Mouse (Mus musculus): ENCODE data around the gene Eed. TPM values are rescaled to one million over a fixed set of nuclear protein-coding genes. Genes with fewer than 3 reads are reported as not detected.
A peak's percentile ranks its signal among the peaks of the same experiment; 100 is the strongest.

The Eed gene
- total RNA-seq, 2 experiments from 2014 or later = 37.9 to 39.3 TPM

DNA sequence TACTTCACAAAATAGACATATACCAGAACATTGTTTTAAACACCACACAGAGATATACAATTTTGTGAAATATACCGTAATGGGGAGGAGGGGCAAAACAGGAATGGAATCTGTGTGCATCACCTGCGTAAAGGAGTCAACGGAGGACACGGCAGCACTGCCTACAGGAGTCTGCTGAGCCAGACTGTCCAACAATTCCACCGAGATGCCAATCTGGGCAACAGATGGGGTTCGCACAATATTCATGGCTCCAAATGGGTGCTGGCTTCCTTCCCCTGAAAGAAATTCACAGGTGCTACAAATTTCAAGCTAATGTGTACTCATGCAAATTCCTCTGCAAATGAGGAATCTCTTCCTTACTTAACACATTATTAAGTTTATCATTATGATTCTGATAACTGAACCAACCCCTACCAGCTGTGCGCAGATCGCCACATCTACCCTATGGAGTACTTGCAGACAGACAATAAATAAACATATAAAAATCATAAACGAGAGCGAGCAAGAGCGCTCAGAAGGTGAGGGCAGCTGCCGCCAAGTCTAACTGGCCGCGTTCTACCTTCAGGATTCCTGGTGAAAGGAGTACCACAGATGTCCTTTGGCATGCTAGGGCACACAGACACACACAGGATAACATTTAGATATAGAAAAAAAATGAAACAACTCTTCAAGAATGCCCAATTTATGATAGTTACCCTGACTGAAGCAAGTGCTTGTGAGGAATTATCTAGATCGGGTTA lies 57.2 kb downstream of the Eed start:
- DNase-seq = no peak
- no peak for TF ChIP-seq CTCF (IDR thresholded peaks at IDR 0.05)
- H3K27ac ChIP-seq = no peak overlapping the region
- intact Hi-C loops (cut with DNase I) = no loop called here
- no peak overlapping the region for H3K4me3 ChIP-seq

DNA sequence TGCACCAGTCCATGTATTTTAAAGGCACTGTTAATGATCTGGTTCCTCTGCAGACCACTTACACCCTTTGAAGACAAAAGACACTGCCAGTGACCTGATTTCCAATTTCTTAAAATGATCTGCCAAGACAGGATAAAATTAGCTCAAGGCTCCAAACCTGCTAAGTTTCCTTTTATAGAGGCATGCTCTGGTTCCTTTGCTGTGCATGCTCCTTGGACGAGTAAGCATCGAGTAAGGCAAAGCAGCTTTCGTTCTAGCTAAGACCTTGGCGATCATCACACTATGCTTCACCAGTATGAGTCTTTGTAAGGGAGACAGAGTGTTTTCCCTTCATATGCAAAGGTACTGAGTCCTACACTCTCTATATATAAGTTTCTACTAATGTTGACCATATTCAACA lies 63.0 kb downstream of the Eed start:
- Histone ChIP-seq H3K27ac (peak overlapping the region; percentile 84), H3K4me3 (peak overlapping the region; percentile 20; the same call in 1 of the 2 replicates)
- no peak for TF ChIP-seq CTCF (IDR thresholded peaks at IDR 0.05)
- no peak for DNase-seq
- intact Hi-C loops (cut with DNase I) = no loop called here

DNA sequence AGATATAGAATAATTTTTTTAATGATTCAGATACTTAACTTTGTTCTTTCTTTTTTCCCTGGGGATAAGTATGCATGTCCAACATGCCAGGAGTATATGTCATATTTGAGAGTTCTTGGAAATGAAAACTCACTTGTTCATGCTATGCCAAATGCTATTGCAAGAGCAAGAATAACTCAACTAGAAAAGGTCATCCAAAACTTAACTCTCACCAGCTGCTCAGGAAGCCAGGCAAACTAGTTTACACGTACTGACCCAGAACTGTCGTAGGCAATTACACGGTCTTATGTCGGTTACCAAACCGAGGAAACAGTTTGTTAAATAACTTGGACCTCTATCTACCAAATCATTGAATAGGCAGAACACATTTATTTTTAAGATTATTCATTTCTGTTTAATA lies 64.1 kb downstream of the Eed start:
- intact Hi-C loops (cut with DNase I) = no loop called here
- Histone ChIP-seq H3K27ac (peak overlapping the region; percentile 84), H3K4me3 (no peak overlapping the region; the same call in 1 of the 2 replicates)
- TF ChIP-seq CTCF (IDR thresholded peaks at IDR 0.05) = no peak
- DNase-seq = no peak

DNA sequence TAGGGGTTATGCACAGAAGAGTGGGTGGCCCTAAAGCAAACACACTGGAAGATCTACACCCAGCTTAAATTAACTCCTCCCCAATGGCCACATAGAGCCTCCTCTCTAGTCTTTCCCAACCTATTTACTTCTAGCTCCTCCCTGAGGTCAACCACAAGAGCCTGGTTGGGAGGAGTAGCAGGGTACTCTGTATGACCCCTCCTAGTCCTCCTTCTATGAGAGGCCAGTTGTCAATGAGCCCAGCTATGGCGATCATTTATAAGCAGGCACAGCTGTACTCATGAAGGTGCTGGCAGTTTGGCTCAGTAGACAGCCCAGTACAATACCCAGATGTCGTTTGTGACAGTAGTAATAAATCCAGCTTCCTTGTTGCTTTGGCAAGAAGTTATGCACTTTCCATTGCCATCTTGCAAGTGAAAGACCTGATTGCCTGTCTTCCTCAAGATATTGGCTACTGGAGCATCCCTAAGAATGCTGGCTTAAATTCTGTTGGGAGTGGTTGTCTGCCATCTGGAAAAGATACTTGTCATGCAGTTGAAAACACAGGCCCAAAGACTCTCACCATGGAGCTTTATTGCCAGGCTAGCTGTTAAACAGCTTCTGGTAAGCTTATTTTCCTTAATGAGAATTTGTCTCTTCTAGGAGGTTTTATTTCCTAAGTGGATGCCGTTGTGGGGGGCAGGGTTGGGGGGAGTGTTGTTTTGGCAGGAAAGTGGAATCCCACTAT lies 67.2 kb downstream of the Eed start:
- intact Hi-C loops (cut with DNase I) = no loop called here
- H3K4me3 ChIP-seq = no peak overlapping the region
- H3K27ac ChIP-seq = peak overlapping the region; percentile 20; the same call in 1 of the 2 replicates
- no peak for DNase-seq
- no peak for TF ChIP-seq CTCF (IDR thresholded peaks at IDR 0.05)

DNA sequence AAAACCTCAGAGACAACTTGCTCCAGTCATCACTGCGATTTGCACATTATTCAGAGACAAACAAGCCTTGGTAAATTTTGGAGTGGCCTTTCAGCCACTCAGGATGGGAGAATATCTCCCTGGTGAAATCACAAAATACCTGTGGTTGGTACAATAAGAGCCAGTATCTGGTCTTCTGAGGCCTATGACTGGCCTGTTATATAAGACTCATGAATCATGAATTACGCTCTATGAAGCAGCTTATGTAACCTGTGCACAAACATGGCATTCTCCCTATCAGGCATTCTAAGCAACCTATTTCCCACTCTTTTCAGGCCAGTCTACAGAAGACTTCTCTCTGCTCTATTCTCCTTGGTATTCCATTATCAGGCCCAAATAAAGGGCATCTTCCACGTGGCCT lies 68.4 kb downstream of the Eed start:
- intact Hi-C loops (cut with DNase I) = no loop called here
- TF ChIP-seq CTCF (IDR thresholded peaks at IDR 0.05) = no peak
- H3K4me3 ChIP-seq = no peak overlapping the region
- no peak for DNase-seq
- H3K27ac ChIP-seq = no peak overlapping the region

DNA sequence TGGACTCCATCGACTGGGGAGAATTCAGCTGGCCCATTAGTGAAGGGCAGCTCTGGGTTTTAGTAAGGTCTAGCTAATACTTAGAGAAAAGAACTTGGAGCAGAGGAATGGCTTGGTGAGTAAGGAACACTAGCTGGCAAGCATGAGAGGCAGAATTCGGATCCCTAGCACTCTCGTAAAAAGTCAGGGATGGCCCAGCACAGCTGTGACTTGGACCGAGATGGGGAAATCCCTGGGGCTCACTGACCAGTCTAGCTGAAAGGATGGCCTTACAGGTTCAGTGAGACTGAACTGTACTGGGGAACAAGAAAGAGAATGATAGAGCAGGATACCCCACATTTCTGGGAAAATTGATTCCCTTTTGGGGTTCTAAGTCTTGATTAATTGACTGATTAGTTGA lies 71.1 kb downstream of the Eed start:
- intact Hi-C loops (cut with DNase I) = no loop called here

DNA sequence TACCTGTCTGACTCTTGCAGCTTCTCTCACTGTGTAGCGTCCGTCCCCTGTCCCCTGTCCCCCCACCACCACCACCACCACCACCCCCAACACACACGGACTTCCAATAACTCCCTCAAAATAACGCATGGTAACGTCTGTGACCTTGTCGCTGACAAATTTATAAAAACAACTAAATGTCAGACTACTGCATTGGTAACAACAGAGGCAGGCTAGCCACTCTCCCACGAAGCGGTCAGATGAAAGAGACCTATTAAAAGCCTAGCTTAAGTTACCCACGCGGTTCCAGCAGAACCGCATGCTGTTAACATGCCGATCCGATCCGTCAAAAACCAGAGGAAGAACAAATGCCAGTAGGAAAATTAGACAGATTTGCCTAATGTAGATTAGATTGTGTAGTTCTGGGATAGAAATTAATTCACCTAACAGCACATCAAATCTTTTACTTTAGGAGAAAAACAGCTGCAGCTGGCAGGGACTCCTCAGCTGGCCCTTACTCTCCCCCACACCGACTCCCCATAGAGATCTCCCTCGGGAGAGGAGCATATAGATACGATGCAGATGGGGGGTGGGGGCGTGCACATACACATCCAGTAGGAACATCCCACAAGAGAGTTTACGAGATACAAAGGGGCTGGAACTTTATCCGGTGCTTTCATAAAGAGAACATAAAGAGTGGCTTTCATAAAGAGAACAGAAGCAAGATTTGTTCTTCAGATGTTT lies 71.7 kb downstream of the Eed start:
- 0 out of 2 replicates have a peak overlapping the region, but pooled peaks have one; percentile 24 for H3K4me3 ChIP-seq
- no peak for TF ChIP-seq CTCF (IDR thresholded peaks at IDR 0.05)
- intact Hi-C loops (cut with DNase I) = no loop called here

More for the DNA sequence above, 71.1 kb downstream of the Eed start:
- H3K4me3 ChIP-seq = no peak overlapping the region
- peak overlapping the region; percentile 60 for H3K27ac ChIP-seq
- TF ChIP-seq CTCF (IDR thresholded peaks at IDR 0.05) = no peak
- peak; percentile 64 for DNase-seq

DNA sequence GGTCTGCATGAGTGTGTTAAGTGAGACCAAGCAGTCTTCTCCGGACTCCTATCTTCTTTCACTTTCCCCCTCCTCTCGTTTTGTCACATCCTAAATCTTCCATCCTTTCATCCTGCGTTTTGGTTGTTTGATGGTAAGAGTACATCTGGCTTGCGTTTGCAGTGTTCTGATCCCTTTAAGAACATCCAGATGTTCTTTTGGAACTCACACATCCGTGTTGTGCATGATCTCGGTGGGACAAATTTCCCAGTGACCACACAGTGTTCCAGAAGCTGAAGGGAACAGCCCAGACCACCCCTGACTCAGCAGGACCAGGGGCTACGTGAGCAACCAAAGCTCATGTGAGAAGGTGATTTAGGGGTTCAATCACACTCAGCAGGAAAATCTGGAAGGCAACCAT lies 72.4 kb downstream of the Eed start:
- TF ChIP-seq CTCF (IDR thresholded peaks at IDR 0.05) = no peak
- Histone ChIP-seq H3K4me3 (no peak overlapping the region), H3K27ac (peak overlapping the region; percentile 8; the same call in 1 of the 2 replicates)
- intact Hi-C loops (cut with DNase I) = no loop called here
- DNase-seq = no peak

More for the DNA sequence above, 71.7 kb downstream of the Eed start:
- DNase-seq = peak; percentile 15
- H3K27ac ChIP-seq = peak overlapping the region; percentile 60

DNA sequence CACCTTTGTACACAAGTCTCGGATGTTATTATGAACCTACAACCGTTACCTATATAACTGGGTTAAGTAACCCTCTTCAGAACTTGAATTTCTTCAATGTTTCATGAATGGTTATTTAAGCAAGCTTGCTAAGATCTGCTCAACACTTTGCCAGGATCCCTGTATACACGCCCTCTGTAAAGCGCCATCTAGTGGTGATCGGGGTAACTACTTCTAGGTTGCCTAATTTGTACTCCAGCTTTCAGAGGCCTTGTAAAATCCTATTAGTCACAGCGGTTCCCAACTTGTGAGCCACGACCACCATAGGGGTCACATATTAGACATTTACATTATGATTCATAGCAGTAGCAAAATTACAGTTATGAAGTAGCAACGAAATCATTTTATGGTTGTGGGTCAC lies 72.8 kb downstream of the Eed start:
- TF ChIP-seq CTCF (IDR thresholded peaks at IDR 0.05) = peak; percentile 94
- Histone ChIP-seq H3K27ac (0 out of 2 replicates have a peak overlapping the region, but pooled peaks have one; percentile 8), H3K4me3 (no peak overlapping the region)
- intact Hi-C loops (cut with DNase I) = no loop called here
- peak; percentile 70 for DNase-seq

Other genes starting within 250 kb of the Eed start
- not detected for gene Ccdc81, start 77.4 kb downstream of the Eed start, total RNA-seq (2021)
- 100 to 1,000 TPM; 123 to 126 TPM for gene Hikeshi, start 39.8 kb downstream of the Eed start, total RNA-seq (2021)
- 10 to 100 TPM; 87.9 to 93.4 TPM for gene Picalm, start 149.2 kb upstream of the Eed start, total RNA-seq (2021)